Mouse (Mus musculus) stomach, embryonic 15.5 days (tissue): ENCODE data around the gene Zcchc17. TPM values are rescaled to one million over a fixed set of nuclear protein-coding genes. Genes with fewer than 3 reads are reported as not detected.

Source experiments
- ATAC-seq: fragments of 200-750 bp; cut with Nextera tagmentation; 2 replicates; pipeline ENCODE4 v1.8.0; 2017; ENCODE audit warnings: low read depth, moderate number of reproducible peaks, moderate TSS enrichment; ENCODE audit not compliant: insufficient read depth, low FRiP score
- H3K27ac ChIP-seq: fragments of 300-500 bp; sonication (generic); 2 replicates; pipeline ENCODE4 v1.5.1; 2015; ENCODE audit warnings: mild to moderate bottlenecking, inconsistent platforms
- H3K27me3 ChIP-seq: fragments of 300-500 bp; sonication (generic); replicated peaks from 2 replicates; pipeline ENCODE4 v1.6.1; 2015; ENCODE audit warnings: inconsistent platforms
- H3K36me3 ChIP-seq: fragments of 300-500 bp; sonication (generic); 2 replicates; pipeline ENCODE4 v1.6.1; 2015; ENCODE audit warnings: inconsistent platforms
- H3K4me1 ChIP-seq: fragments of 300-500 bp; sonication (generic); 2 replicates; pipeline ENCODE4 v1.6.1; 2015; ENCODE audit warnings: inconsistent platforms
- H3K4me2 ChIP-seq: fragments of 300-500 bp; sonication (generic); 2 replicates; pipeline ENCODE4 v1.6.1; 2015; ENCODE audit warnings: mild to moderate bottlenecking, inconsistent platforms
- H3K4me3 ChIP-seq: fragments of 300-500 bp; sonication (generic); replicated peaks from 2 replicates; pipeline ENCODE4 v1.5.1; 2015; ENCODE audit warnings: inconsistent platforms
- H3K9ac ChIP-seq: fragments of 300-500 bp; sonication (generic); 2 replicates; pipeline ENCODE4 v1.6.1; 2015; ENCODE audit warnings: inconsistent platforms
- H3K9me3 ChIP-seq: fragments of 300-500 bp; sonication (generic); 2 replicates; pipeline ENCODE4 v1.6.1; 2016; ENCODE audit warnings: inconsistent platforms
- WGBS: fragments of 180-500 bp; shearing (Covaris S2); methylation state at CpG from one replicate; pipeline ENCODE4 v1.1.7; 2015; 5-methylcytosine and 5-hydroxymethylcytosine counted together
- polyA plus RNA-seq: library from polyadenylated mRNA; unstranded; fragments of >200 nt; fragmentation: Nextera tagmentation; extraction: Ambion mirVana; gene quantifications from 2 replicates; pipeline ENCODE4 v1.2.1, GENCODE M21; 2015

Zcchc17 gene
- polyA plus RNA-seq, 1 experiment from 2014 or later = 64.9 TPM

GRCm38 (mm10) chr4:130276573-130277176, 83.1 kb downstream of the Zcchc17 start:
- Histone ChIP-seq H3K27me3 (peaks cover 12% of the 10 kb centered on the region; the same call in 1 of the 2 replicates), H3K36me3 (no peaks in the 10 kb centered on the region), H3K4me2 (no peak overlapping the region), H3K27ac (no peak overlapping the region), H3K4me3 (no peak overlapping the region), H3K9ac (no peak overlapping the region), H3K9me3 (no peaks in the 10 kb centered on the region), H3K4me1 (peaks cover 11% of the 10 kb centered on the region; the same call in 1 of the 2 replicates)
- 59% methylated on average over 7 of the region's 7 CpGs for WGBS
- no peak for ATAC-seq

- 49% methylated on average over 5 of the region's 5 CpGs for WGBS
- peaks cover 11% of the 10 kb centered on the region; the same call in 1 of the 2 replicates for H3K4me1 ChIP-seq
- peaks cover 12% of the 10 kb centered on the region; the same call in 1 of the 2 replicates for H3K27me3 ChIP-seq
- H3K27ac ChIP-seq = no peak overlapping the region
- H3K4me3 ChIP-seq = peak overlapping the region; percentile 58
- H3K9ac ChIP-seq = no peak overlapping the region
- no peaks in the 10 kb centered on the region for H3K9me3 ChIP-seq
- H3K4me2 ChIP-seq = peak overlapping the region; percentile 97
- no peak for ATAC-seq
- no peaks in the 10 kb centered on the region for H3K36me3 ChIP-seq
Measured at GRCm38 (mm10) chr4:130275823-130276105, 84.0 kb downstream of the Zcchc17 start.

GRCm38 (mm10) chr4:130275016-130275822, 84.5 kb downstream of the Zcchc17 start:
- no peak overlapping the region for H3K27ac ChIP-seq
- H3K4me3 ChIP-seq = peak overlapping the region; percentile 58
- peak; percentile 75 for ATAC-seq
- H3K27me3 ChIP-seq = peaks cover 12% of the 10 kb centered on the region; the same call in 1 of the 2 replicates
- 2% methylated on average over 61 of the region's 62 CpGs for WGBS
- H3K4me1 ChIP-seq = peaks cover 11% of the 10 kb centered on the region; the same call in 1 of the 2 replicates
- H3K9me3 ChIP-seq = no peaks in the 10 kb centered on the region
- peak overlapping the region; percentile 97 for H3K4me2 ChIP-seq
- H3K9ac ChIP-seq = peak overlapping the region; percentile 42
- no peaks in the 10 kb centered on the region for H3K36me3 ChIP-seq

- Histone ChIP-seq H3K9me3 (no peaks in the 10 kb centered on the region), H3K36me3 (no peaks in the 10 kb centered on the region), H3K9ac (peak overlapping the region; percentile 42), H3K27ac (no peak overlapping the region), H3K4me1 (peaks cover 11% of the 10 kb centered on the region; the same call in 1 of the 2 replicates), H3K4me3 (peak overlapping the region; percentile 58), H3K27me3 (peaks cover 12% of the 10 kb centered on the region; the same call in 1 of the 2 replicates), H3K4me2 (peak overlapping the region; percentile 97)
- under 1% methylated on average over 27 of the region's 29 CpGs for WGBS
- ATAC-seq = peak; percentile 48; the same call in 1 of the 2 replicates
Measured at GRCm38 (mm10) chr4:130274346-130275015, 85.3 kb downstream of the Zcchc17 start.

- peaks cover 11% of the 10 kb centered on the region; the same call in 1 of the 2 replicates for H3K4me1 ChIP-seq
- no peaks in the 10 kb centered on the region for H3K36me3 ChIP-seq
- no peak for ATAC-seq
- peak overlapping the region; percentile 97 for H3K4me2 ChIP-seq
- H3K27ac ChIP-seq = no peak overlapping the region
- H3K27me3 ChIP-seq = peaks cover 12% of the 10 kb centered on the region; the same call in 1 of the 2 replicates
- peak overlapping the region; percentile 58 for H3K4me3 ChIP-seq
- H3K9ac ChIP-seq = no peak overlapping the region
- no peaks in the 10 kb centered on the region for H3K9me3 ChIP-seq
- 17% methylated on average over 12 of the region's 12 CpGs for WGBS
Measured at GRCm38 (mm10) chr4:130273698-130274345, 85.9 kb downstream of the Zcchc17 start.

GRCm38 (mm10) chr4:130270611-130271347, 89.0 kb downstream of the Zcchc17 start:
- no peaks in the 10 kb centered on the region for H3K9me3 ChIP-seq
- H3K36me3 ChIP-seq = no peaks in the 10 kb centered on the region
- H3K27ac ChIP-seq = no peak overlapping the region
- H3K4me2 ChIP-seq = no peak overlapping the region
- no peak for ATAC-seq
- no peak overlapping the region for H3K9ac ChIP-seq
- H3K4me3 ChIP-seq = no peak overlapping the region
- H3K4me1 ChIP-seq = peaks cover 17% of the 10 kb centered on the region; the same call in 1 of the 2 replicates
- H3K27me3 ChIP-seq = 0 out of 2 replicates have a peak, but pooled peaks cover 7% of the 10 kb centered on the region
- 87% methylated on average over 6 of the region's 6 CpGs for WGBS

- no peak for ATAC-seq
Measured at GRCm38 (mm10) chr4:130270089-130270488, 89.7 kb downstream of the Zcchc17 start.

GRCm38 (mm10) chr4:130268736-130269135, 91.0 kb downstream of the Zcchc17 start:
- Histone ChIP-seq H3K27ac (no peak overlapping the region), H3K4me3 (no peak overlapping the region), H3K4me1 (peaks cover 6% of the 10 kb centered on the region; the same call in 1 of the 2 replicates), H3K9ac (no peak overlapping the region), H3K27me3 (0 out of 2 replicates have a peak, but pooled peaks cover 6% of the 10 kb centered on the region), H3K4me2 (no peak overlapping the region), H3K9me3 (no peaks in the 10 kb centered on the region), H3K36me3 (no peaks in the 10 kb centered on the region)
- no peak for ATAC-seq
- WGBS = 78% methylated on average over 10 of the region's 10 CpGs

More at GRCm38 (mm10) chr4:130270089-130270488, 89.7 kb downstream of the Zcchc17 start:
- WGBS = 77% methylated on average over 8 of the region's 8 CpGs
- Histone ChIP-seq H3K9ac (no peak overlapping the region), H3K9me3 (no peaks in the 10 kb centered on the region), H3K4me2 (no peak overlapping the region), H3K27me3 (0 out of 2 replicates have a peak, but pooled peaks cover 7% of the 10 kb centered on the region), H3K4me3 (no peak overlapping the region), H3K36me3 (no peaks in the 10 kb centered on the region), H3K27ac (no peak overlapping the region), H3K4me1 (peaks cover 17% of the 10 kb centered on the region; the same call in 1 of the 2 replicates)

GRCm38 (mm10) chr4:130267069-130267468, 92.7 kb downstream of the Zcchc17 start:
- Histone ChIP-seq H3K27me3 (0 out of 2 replicates have a peak, but pooled peaks cover 3% of the 10 kb centered on the region), H3K36me3 (no peaks in the 10 kb centered on the region), H3K27ac (peak overlapping the region; percentile 28; the same call in 1 of the 2 replicates), H3K4me1 (0 out of 2 replicates have a peak, but pooled peaks cover 6% of the 10 kb centered on the region), H3K9me3 (no peaks in the 10 kb centered on the region), H3K4me2 (peak overlapping the region; percentile 46), H3K9ac (no peak overlapping the region), H3K4me3 (peak overlapping the region; percentile 16; the same call in 1 of the 2 replicates)
- 62% methylated on average over 7 of the region's 7 CpGs for WGBS
- ATAC-seq = peak; percentile 78

GRCm38 (mm10) chr4:130266601-130267000, 93.1 kb downstream of the Zcchc17 start:
- ATAC-seq = peak; percentile 17; the same call in 1 of the 2 replicates
- WGBS = 39% methylated on average over 9 of the region's 9 CpGs
- Histone ChIP-seq H3K4me1 (0 out of 2 replicates have a peak, but pooled peaks cover 6% of the 10 kb centered on the region), H3K9ac (no peak overlapping the region), H3K27ac (peak overlapping the region; percentile 28; the same call in 1 of the 2 replicates), H3K9me3 (no peaks in the 10 kb centered on the region), H3K27me3 (0 out of 2 replicates have a peak, but pooled peaks cover 3% of the 10 kb centered on the region), H3K36me3 (no peaks in the 10 kb centered on the region), H3K4me2 (peak overlapping the region; percentile 46), H3K4me3 (peak overlapping the region; percentile 16; the same call in 1 of the 2 replicates)
